Mouse (Mus musculus): ENCODE results near the gene Gipc2. TPM values are rescaled to one million over a fixed set of nuclear protein-coding genes. Genes with fewer than 3 reads are reported as not detected.
"Not testable (repeated sequence)": the region's sequence is repeated elsewhere in the genome, so short reads cannot be mapped to it uniquely, and the experiment has no call there.

Gene Gipc2
- total and polyA plus RNA-seq, 3 experiments = 0.33 TPM; not detected in 2

GRCm38 (mm10) chr3:152202942-152203341, 36.9 kb upstream of the Gipc2 start:
- no peak for ATAC-seq (ENCODE audit: extremely low read depth, insufficient number of reproducible peaks, low FRiP score, poor library complexity, severe bottlenecking)
- Histone ChIP-seq H3K27me3 (ENCODE audit: insufficient read depth, low read length) (no peaks in the 10 kb centered on the region), H3K4me1 (ENCODE audit: insufficient read depth, low read depth, low read length) (peaks cover 16% of the 10 kb centered on the region), H3K9me3 (replicated peaks) (no peaks in the 10 kb centered on the region), H3K4me3 (ENCODE audit: low read depth, low read length) (no peak overlapping the region), H3K36me3 (replicated peaks) (peaks cover 14% of the 10 kb centered on the region)
- TF ChIP-seq TAL1 (conservative IDR thresholded peaks at IDR 0.05; ENCODE audit: low read depth, low read length) (no peak), CTCF (IDR thresholded peaks at IDR 0.05; ENCODE audit: low read depth, low read length) (no peak), POLR2AphosphoS5 (IDR thresholded peaks at IDR 0.05; ENCODE audit: insufficient replicate concordance, low read depth, low read length) (no peak), GATA1 (IDR thresholded peaks at IDR 0.05; ENCODE audit: borderline replicate concordance, low read length) (no peak), GATA2 (IDR thresholded peaks at IDR 0.05; ENCODE audit: borderline replicate concordance, low read depth, low read length) (no peak)
- DNase-seq (ENCODE audit: low spot score) = no peak

DNA sequence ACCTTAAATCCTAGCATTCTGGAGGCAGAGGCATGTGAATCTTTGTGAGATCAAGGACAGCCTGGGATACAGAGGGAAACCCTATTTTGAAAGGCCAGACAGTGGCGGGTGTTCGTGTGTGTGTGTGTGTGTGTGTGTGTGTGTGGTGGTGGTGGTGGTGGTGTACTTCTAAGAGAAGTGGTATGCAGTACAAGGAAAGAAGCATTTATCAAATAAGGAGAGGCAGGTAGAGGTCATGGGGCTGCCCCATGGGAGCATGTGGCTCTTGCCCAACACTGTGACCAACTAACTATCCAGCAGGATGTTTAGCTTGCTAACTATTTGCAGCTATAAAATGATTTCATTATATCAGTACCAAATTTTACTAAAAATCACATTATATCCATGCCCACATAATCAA, 35.6 kb upstream of the Gipc2 start:
- Histone ChIP-seq H3K4me1 (ENCODE audit: insufficient read depth, low read depth, low read length) (peaks cover 18% of the 10 kb centered on the region), H3K4me3 (ENCODE audit: low read depth, low read length) (no peak overlapping the region), H3K27me3 (ENCODE audit: insufficient read depth, low read length) (no peaks in the 10 kb centered on the region), H3K36me3 (replicated peaks) (peaks cover 4% of the 10 kb centered on the region), H3K9me3 (replicated peaks) (no peaks in the 10 kb centered on the region)
- ATAC-seq (ENCODE audit: extremely low read depth, insufficient number of reproducible peaks, low FRiP score, poor library complexity, severe bottlenecking) (no peak), DNase-seq (ENCODE audit: low spot score) (no peak)
- TF ChIP-seq GATA1 (IDR thresholded peaks at IDR 0.05; ENCODE audit: borderline replicate concordance, low read length) (no peak), POLR2AphosphoS5 (IDR thresholded peaks at IDR 0.05; ENCODE audit: insufficient replicate concordance, low read depth, low read length) (no peak), GATA2 (IDR thresholded peaks at IDR 0.05; ENCODE audit: borderline replicate concordance, low read depth, low read length) (no peak), TAL1 (conservative IDR thresholded peaks at IDR 0.05; ENCODE audit: low read depth, low read length) (no peak), CTCF (IDR thresholded peaks at IDR 0.05; ENCODE audit: low read depth, low read length) (no peak)

DNA sequence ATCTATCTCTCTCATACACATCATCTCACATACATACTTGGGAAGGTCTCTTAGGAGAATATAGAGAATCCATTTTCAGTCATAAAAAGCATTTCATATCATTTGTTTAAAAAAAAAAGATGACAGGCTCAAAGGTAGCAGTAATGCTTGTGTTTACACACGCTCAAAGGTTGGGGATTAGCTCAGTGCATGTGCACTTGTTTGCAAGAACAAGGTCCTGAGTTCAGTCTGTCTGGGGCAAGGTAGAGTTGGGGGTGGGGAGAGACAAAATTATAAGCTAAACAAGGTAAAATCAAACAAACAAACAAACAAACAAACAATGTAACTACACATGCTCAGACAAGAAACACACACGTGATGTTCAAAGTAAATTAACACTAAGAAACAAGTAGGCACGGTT, 35.2 kb upstream of the Gipc2 start:
- TF ChIP-seq GATA1 (IDR thresholded peaks at IDR 0.05; ENCODE audit: borderline replicate concordance, low read length) = no peak
- TF ChIP-seq POLR2AphosphoS5 (IDR thresholded peaks at IDR 0.05; ENCODE audit: insufficient replicate concordance, low read depth, low read length) = no peak
- TF ChIP-seq TAL1 (conservative IDR thresholded peaks at IDR 0.05; ENCODE audit: low read depth, low read length) = no peak
- TF ChIP-seq CTCF (IDR thresholded peaks at IDR 0.05; ENCODE audit: low read depth, low read length) = no peak
- no peak for TF ChIP-seq GATA2 (IDR thresholded peaks at IDR 0.05; ENCODE audit: borderline replicate concordance, low read depth, low read length)
- no peak for DNase-seq (ENCODE audit: low spot score)
- Histone ChIP-seq H3K27me3 (ENCODE audit: insufficient read depth, low read length) (no peaks in the 10 kb centered on the region), H3K9me3 (replicated peaks) (no peaks in the 10 kb centered on the region), H3K36me3 (replicated peaks) (peaks cover 2% of the 10 kb centered on the region), H3K4me1 (ENCODE audit: insufficient read depth, low read depth, low read length) (peaks cover 18% of the 10 kb centered on the region), H3K4me3 (ENCODE audit: low read depth, low read length) (no peak overlapping the region)
- no peak for ATAC-seq (ENCODE audit: extremely low read depth, insufficient number of reproducible peaks, low FRiP score, poor library complexity, severe bottlenecking)

- ATAC-seq (ENCODE audit: extremely low read depth, insufficient number of reproducible peaks, low FRiP score, poor library complexity, severe bottlenecking) = no peak
Observed at GRCm38 (mm10) chr3:152199125-152199524, 33.1 kb upstream of the Gipc2 start.

GRCm38 (mm10) chr3:152197246-152197645, 31.2 kb upstream of the Gipc2 start:
- H3K27me3 ChIP-seq (ENCODE audit: insufficient read depth, low read length); H3K9me3 ChIP-seq (replicated peaks); H3K4me1 ChIP-seq (ENCODE audit: insufficient read depth, low read depth, low read length); DNase-seq (ENCODE audit: low spot score); H3K4me3 ChIP-seq (ENCODE audit: low read depth, low read length); ATAC-seq (ENCODE audit: extremely low read depth, insufficient number of reproducible peaks, low FRiP score, poor library complexity, severe bottlenecking); H3K36me3 ChIP-seq (replicated peaks): not testable (repeated sequence)

More at GRCm38 (mm10) chr3:152199125-152199524, 33.1 kb upstream of the Gipc2 start:
- H3K4me1 ChIP-seq (ENCODE audit: insufficient read depth, low read depth, low read length) = peaks cover 11% of the 10 kb centered on the region
- H3K36me3 ChIP-seq (replicated peaks) = peaks cover 2% of the 10 kb centered on the region
- no peaks in the 10 kb centered on the region for H3K9me3 ChIP-seq (replicated peaks)
- no peak overlapping the region for H3K4me3 ChIP-seq (ENCODE audit: low read depth, low read length)
- DNase-seq (ENCODE audit: low spot score) = no peak
- no peak for TF ChIP-seq POLR2AphosphoS5 (IDR thresholded peaks at IDR 0.05; ENCODE audit: insufficient replicate concordance, low read depth, low read length)
- TF ChIP-seq CTCF (IDR thresholded peaks at IDR 0.05; ENCODE audit: low read depth, low read length) = no peak
- no peak for TF ChIP-seq GATA1 (IDR thresholded peaks at IDR 0.05; ENCODE audit: borderline replicate concordance, low read length)
- no peak for TF ChIP-seq GATA2 (IDR thresholded peaks at IDR 0.05; ENCODE audit: borderline replicate concordance, low read depth, low read length)
- TF ChIP-seq TAL1 (conservative IDR thresholded peaks at IDR 0.05; ENCODE audit: low read depth, low read length) = no peak
- no peaks in the 10 kb centered on the region for H3K27me3 ChIP-seq (ENCODE audit: insufficient read depth, low read length)

- H3K4me3 ChIP-seq (ENCODE audit: low read depth, low read length) = peak overlapping the region; percentile 60
- peak; percentile 91 for ATAC-seq (ENCODE audit: extremely low read depth, insufficient number of reproducible peaks, low FRiP score, poor library complexity, severe bottlenecking)
- peaks cover 10% of the 10 kb centered on the region for H3K4me1 ChIP-seq (ENCODE audit: insufficient read depth, low read depth, low read length)
Observed at GRCm38 (mm10) chr3:152193635-152194097, 27.6 kb upstream of the Gipc2 start.

GRCm38 (mm10) chr3:152193177-152193576, 27.1 kb upstream of the Gipc2 start:
- no peak for ATAC-seq (ENCODE audit: extremely low read depth, insufficient number of reproducible peaks, low FRiP score, poor library complexity, severe bottlenecking)
- peaks cover 10% of the 10 kb centered on the region for H3K4me1 ChIP-seq (ENCODE audit: insufficient read depth, low read depth, low read length)

More at GRCm38 (mm10) chr3:152193635-152194097, 27.6 kb upstream of the Gipc2 start:
- no peaks in the 10 kb centered on the region for H3K9me3 ChIP-seq (replicated peaks)
- H3K36me3 ChIP-seq (replicated peaks) = peaks cover under 1% of the 10 kb centered on the region
- TF ChIP-seq GATA1 (IDR thresholded peaks at IDR 0.05; ENCODE audit: borderline replicate concordance, low read length) = no peak
- TF ChIP-seq CTCF (IDR thresholded peaks at IDR 0.05; ENCODE audit: low read depth, low read length) = no peak
- no peak for TF ChIP-seq GATA2 (IDR thresholded peaks at IDR 0.05; ENCODE audit: borderline replicate concordance, low read depth, low read length)
- no peaks in the 10 kb centered on the region for H3K27me3 ChIP-seq (ENCODE audit: insufficient read depth, low read length)
- peak; percentile 47 for DNase-seq (ENCODE audit: low spot score)

More at GRCm38 (mm10) chr3:152193177-152193576, 27.1 kb upstream of the Gipc2 start:
- Histone ChIP-seq H3K36me3 (replicated peaks) (peaks cover 2% of the 10 kb centered on the region), H3K4me3 (ENCODE audit: low read depth, low read length) (peak overlapping the region; percentile 60), H3K27me3 (ENCODE audit: insufficient read depth, low read length) (no peaks in the 10 kb centered on the region), H3K9me3 (replicated peaks) (no peaks in the 10 kb centered on the region)
- no peak for DNase-seq (ENCODE audit: low spot score)
- TF ChIP-seq GATA1 (IDR thresholded peaks at IDR 0.05; ENCODE audit: borderline replicate concordance, low read length) (no peak), POLR2AphosphoS5 (IDR thresholded peaks at IDR 0.05; ENCODE audit: insufficient replicate concordance, low read depth, low read length) (no peak), CTCF (IDR thresholded peaks at IDR 0.05; ENCODE audit: low read depth, low read length) (no peak), TAL1 (conservative IDR thresholded peaks at IDR 0.05; ENCODE audit: low read depth, low read length) (no peak), GATA2 (IDR thresholded peaks at IDR 0.05; ENCODE audit: borderline replicate concordance, low read depth, low read length) (no peak)

Measured in G1E (cell line).